Mouse (Mus musculus) G1E (cell line): ENCODE measurements around the gene Rhebl1.

ENCODE experiments used
- CTCF ChIP-seq: IDR thresholded peaks from 2 replicates; pipeline ENCODE4 v1.5.1; 2012; ENCODE audit warnings: low read depth, low read length, inconsistent platforms, mixed read lengths
- GATA1 ChIP-seq: IDR thresholded peaks from 2 replicates; pipeline ENCODE4 v1.6.1; 2012; ENCODE audit warnings: borderline replicate concordance, low read length, inconsistent platforms, mixed read lengths
- GATA2 ChIP-seq: IDR thresholded peaks from 2 replicates; pipeline ENCODE4 v1.6.1; 2012; ENCODE audit warnings: low read depth, low read length, inconsistent platforms, borderline replicate concordance
- POLR2AphosphoS5 ChIP-seq: IDR thresholded peaks from 2 replicates; pipeline ENCODE4 v1.6.1; 2012; ENCODE audit warnings: low read depth, low read length, inconsistent platforms; ENCODE audit not compliant: insufficient replicate concordance
- TAL1 ChIP-seq: conservative IDR thresholded peaks from 2 replicates; pipeline ENCODE4 v1.6.1; 2012; ENCODE audit warnings: low read depth, low read length, inconsistent platforms, mixed read lengths

GRCm38 (mm10) chr15:98853161-98853937, 41.0 kb downstream of the Rhebl1 start:
- TF ChIP-seq CTCF (no peak), GATA1 (no peak), POLR2AphosphoS5 (no peak), TAL1 (no peak), GATA2 (no peak)
